Mouse (Mus musculus) monocyte, adult 2 months (primary cell): ENCODE measurements around the gene Mamdc4.
"Not testable (repeated sequence)": the region's sequence is repeated elsewhere in the genome, so short reads cannot be mapped to it uniquely, and the experiment has no call there.

Source experiments
- DNase-seq, 2 experiments: peaks; one replicate each; pipeline ENCODE4 v3.0.0; 2022; ENCODE audit warnings: low spot score in 2 of 2, low read depth in 1 of 2

The Mamdc4 gene

GRCm38 (mm10) chr2:25560551-25560950 is 14.1 kb downstream of the Mamdc4 start:
- no peak for DNase-seq

- no peak for DNase-seq
Measured at GRCm38 (mm10) chr2:25558774-25559173, 15.9 kb downstream of the Mamdc4 start.

GRCm38 (mm10) chr2:25557964-25558360 is 16.7 kb downstream of the Mamdc4 start:
- DNase-seq: no peak

- DNase-seq: peak; percentile 62 to 84
Measured at GRCm38 (mm10) chr2:25557221-25557963, 17.3 kb downstream of the Mamdc4 start, which contains the start of gene Edf1. TSS of gene Edf1 (plus strand) at chr2:25557847.

- DNase-seq: no peak
Measured at GRCm38 (mm10) chr2:25556296-25556695, 18.3 kb downstream of the Mamdc4 start.

GRCm38 (mm10) chr2:25555479-25555878 is 19.2 kb downstream of the Mamdc4 start:
- DNase-seq: not testable (repeated sequence)

- DNase-seq: not testable (repeated sequence)
Measured at GRCm38 (mm10) chr2:25553171-25553786, 21.4 kb downstream of the Mamdc4 start.

- DNase-seq: no peak
Measured at GRCm38 (mm10) chr2:25551186-25551585, 23.5 kb downstream of the Mamdc4 start.

GRCm38 (mm10) chr2:25549021-25549991 is 25.3 kb downstream of the Mamdc4 start:
- DNase-seq: no peak

- DNase-seq: peak; percentile 97
Measured at GRCm38 (mm10) chr2:25546811-25547491, 27.7 kb downstream of the Mamdc4 start, which contains the start of gene Traf2. TSS of gene Traf2 (minus strand) at chr2:25546940.

GRCm38 (mm10) chr2:25545996-25546810 is 28.4 kb downstream of the Mamdc4 start:
- no peak for DNase-seq

GRCm38 (mm10) chr2:25541644-25542367 is 32.8 kb downstream of the Mamdc4 start:
- no peak for DNase-seq

- DNase-seq: no peak
Measured at GRCm38 (mm10) chr2:25540541-25540948, 34.1 kb downstream of the Mamdc4 start.

- DNase-seq: no peak
Measured at GRCm38 (mm10) chr2:25536531-25536930, 38.1 kb downstream of the Mamdc4 start.

- no peak for DNase-seq
Measured at GRCm38 (mm10) chr2:25534866-25535182, 39.8 kb downstream of the Mamdc4 start.

GRCm38 (mm10) chr2:25534178-25534865 is 40.3 kb downstream of the Mamdc4 start:
- peak in 1 of 2 experiments; percentile 49 for DNase-seq

- no peak for DNase-seq
Measured at GRCm38 (mm10) chr2:25533707-25534106, 40.9 kb downstream of the Mamdc4 start.

- no peak for DNase-seq
Measured at GRCm38 (mm10) chr2:25526510-25527302, 47.9 kb downstream of the Mamdc4 start.
